Mouse (Mus musculus) spleen, adult 2 months (tissue): ENCODE measurements around the gene Ugt1a7c.

ENCODE experiments used
- CTCF ChIP-seq: fragments of 200-500 bp; IDR thresholded peaks from 2 replicates; pipeline ENCODE4 v1.5.1; 2011; ENCODE audit warnings: mild to moderate bottlenecking, inconsistent platforms; ENCODE audit not compliant: insufficient read depth, insufficient read length, insufficient replicate concordance; ENCODE audit errors: extremely low read depth
- POLR2A ChIP-seq: fragments of 200-500 bp; IDR thresholded peaks from 2 replicates; pipeline ENCODE4 v1.6.1; 2011; ENCODE audit warnings: low read depth, low read length, inconsistent platforms

DNA sequence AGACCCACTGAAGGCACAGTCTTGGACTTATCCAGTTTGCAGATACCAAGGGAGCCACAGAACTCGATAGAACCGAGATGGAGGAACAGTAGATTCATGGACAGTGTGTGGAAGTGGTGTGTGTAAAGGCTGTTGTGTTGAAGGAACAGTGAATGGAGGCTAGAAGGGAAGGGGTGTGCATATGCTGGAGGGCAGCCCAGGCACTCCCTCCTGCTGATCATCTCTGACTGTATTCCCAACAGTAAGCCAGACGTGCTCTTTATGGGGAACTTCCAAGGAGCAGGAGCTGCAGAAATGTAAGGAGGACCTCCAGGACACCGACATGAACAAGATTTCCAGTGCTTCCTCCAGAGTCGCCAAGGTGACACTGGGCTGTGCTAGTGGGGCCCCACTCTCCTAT, 155.2 kb downstream of the Ugt1a7c start:
- TF ChIP-seq CTCF (no peak), POLR2A (no peak)
